Mouse (Mus musculus) MEL (cell line): ENCODE data around the gene Gm29133. TPM values are rescaled to one million over a fixed set of nuclear protein-coding genes. Genes with fewer than 3 reads are reported as not detected.

Experiments
- DNase-seq: peaks from one replicate; pipeline ENCODE4 v3.0.0; 2011; ENCODE audit warnings: low read depth, low spot score
- H3K27ac ChIP-seq: 2 replicates; pipeline ENCODE4 v1.5.1; 2012; ENCODE audit warnings: low read depth, mild to moderate bottlenecking, control low read depth, low read length, moderate library complexity; ENCODE audit not compliant: control insufficient read depth
- H3K27me3 ChIP-seq, 2 experiments: fragments of 150-350 bp in 1 of 2; sonication (generic) in 1 of 2; 2 replicates each; pipeline ENCODE4 v1.6.1; 2012; ENCODE audit warnings: low read length in 2 of 2, mild to moderate bottlenecking in 2 of 2, improper control_type of control experiment in 1 of 2, moderate library complexity in 1 of 2; ENCODE audit not compliant: insufficient read depth in 2 of 2, control insufficient read depth in 1 of 2
- H3K36me3 ChIP-seq, 2 experiments: 2 replicates each; pipeline ENCODE4 v1.6.1; 2012 to 2014; ENCODE audit warnings: low read length in 2 of 2, improper control_type of control experiment in 1 of 2, inconsistent platforms in 1 of 2, mild to moderate bottlenecking in 1 of 2; ENCODE audit not compliant: insufficient read depth in 2 of 2, control insufficient read depth in 1 of 2
- H3K4me1 ChIP-seq, 2 experiments: fragments of 150-350 bp in 1 of 2; sonication (generic) in 1 of 2; 2 replicates each; pipeline ENCODE4 v1.6.1; 2012; ENCODE audit warnings: low read length in 2 of 2, improper control_type of control experiment in 1 of 2, mild to moderate bottlenecking in 1 of 2; ENCODE audit not compliant: insufficient read depth in 2 of 2, control insufficient read depth in 1 of 2
- H3K4me3 ChIP-seq, 2 experiments: fragments of 150-350 bp in 1 of 2; sonication (generic) in 1 of 2; 2 replicates each; pipeline ENCODE4 v1.5.1; 2012; ENCODE audit warnings: low read depth in 2 of 2, low read length in 2 of 2, mild to moderate bottlenecking in 2 of 2, moderate library complexity in 2 of 2, control low read depth in 1 of 2, improper control_type of control experiment in 1 of 2; ENCODE audit not compliant: control insufficient read depth in 1 of 2, insufficient read depth in 1 of 2
- H3K79me2 ChIP-seq: 2 replicates; pipeline ENCODE4 v1.6.1; 2012; ENCODE audit warnings: mild to moderate bottlenecking, low read length, moderate library complexity; ENCODE audit not compliant: control insufficient read depth, poor library complexity, insufficient read depth
- H3K9ac ChIP-seq: 2 replicates; pipeline ENCODE4 v1.6.1; 2012; ENCODE audit warnings: low read depth, mild to moderate bottlenecking, control low read depth, low read length, moderate library complexity; ENCODE audit not compliant: control insufficient read depth, poor library complexity, severe bottlenecking
- H3K9me3 ChIP-seq: fragments of 150-350 bp; sonication (generic); replicated peaks from 2 replicates; pipeline ENCODE4 v1.6.1; 2012; ENCODE audit warnings: mild to moderate bottlenecking, low read length, improper control_type of control experiment, moderate library complexity; ENCODE audit not compliant: insufficient read depth
- E2F4 ChIP-seq: IDR thresholded peaks from 2 replicates; pipeline ENCODE4 v1.6.1; 2011; ENCODE audit warnings: low read depth, low read length, improper control_type of control experiment, borderline replicate concordance
- ETS1 ChIP-seq: IDR thresholded peaks from 2 replicates; pipeline ENCODE4 v1.6.1; 2012; ENCODE audit warnings: low read depth, mild to moderate bottlenecking, inconsistent platforms, low read length, improper control_type of control experiment, moderate library complexity
- GABPA ChIP-seq: IDR thresholded peaks from 2 replicates; pipeline ENCODE4 v1.6.1; 2012; ENCODE audit warnings: low read depth, mild to moderate bottlenecking, inconsistent platforms, low read length, improper control_type of control experiment, moderate library complexity
- JUND ChIP-seq: IDR thresholded peaks from 2 replicates; pipeline ENCODE4 v1.6.1; 2011; ENCODE audit warnings: low read depth, mild to moderate bottlenecking, improper control_type of control experiment, low read length
- KAT2A ChIP-seq: conservative IDR thresholded peaks from 2 replicates; pipeline ENCODE4 v1.6.1; 2012; ENCODE audit warnings: low read depth, low read length, improper control_type of control experiment, inconsistent platforms
- NELFE ChIP-seq: IDR thresholded peaks from 2 replicates; pipeline ENCODE4 v1.6.1; 2011; ENCODE audit warnings: low read depth, low read length, improper control_type of control experiment
- NRF1 ChIP-seq: IDR thresholded peaks from 2 replicates; pipeline ENCODE4 v1.6.1; 2014; ENCODE audit warnings: low read depth, mild to moderate bottlenecking, inconsistent platforms, low read length, improper control_type of control experiment, moderate library complexity; ENCODE audit not compliant: poor library complexity, insufficient read depth, severe bottlenecking
- RCOR1 ChIP-seq: IDR thresholded peaks from 2 replicates; pipeline ENCODE4 v1.6.1; 2012; ENCODE audit warnings: low read depth, mild to moderate bottlenecking, inconsistent platforms, low read length, improper control_type of control experiment
- SIN3A ChIP-seq: IDR thresholded peaks from 2 replicates; pipeline ENCODE4 v1.6.1; 2012; ENCODE audit warnings: low read length, improper control_type of control experiment, inconsistent platforms
- ZC3H11A ChIP-seq: IDR thresholded peaks from 2 replicates; pipeline ENCODE4 v1.6.1; 2012; ENCODE audit warnings: low read depth, mild to moderate bottlenecking, inconsistent platforms, low read length, improper control_type of control experiment
- ZKSCAN1 ChIP-seq: IDR thresholded peaks from 2 replicates; pipeline ENCODE4 v1.6.1; 2012; ENCODE audit warnings: low read depth, mild to moderate bottlenecking, inconsistent platforms, low read length, improper control_type of control experiment, moderate library complexity
- ZNF384 ChIP-seq: IDR thresholded peaks from 2 replicates; pipeline ENCODE4 v1.6.1; 2012; ENCODE audit warnings: low read depth, mild to moderate bottlenecking, inconsistent platforms, low read length, improper control_type of control experiment
- polyA plus RNA-seq, 2 experiments: library from polyadenylated mRNA; stranded (reverse) in 1 of 2; unstranded in 1 of 2; fragments of >175 nt in 1 of 2; fragments of >200 nt in 1 of 2; gene quantifications; 2 replicates each; pipeline versions ENCODE4 v1.2.1 to v1.2.4; 2012; ENCODE audit warnings: low replicate concordance in 2 of 2, low read depth in 1 of 2; ENCODE audit not compliant: insufficient read length in 2 of 2, insufficient read depth in 1 of 2, missing spikeins in 1 of 2
- total RNA-seq: library from RNA; depleted of rRNA; stranded (reverse); fragments of 300-350 nt; gene quantifications from 2 replicates; pipeline ENCODE4 v1.2.3, GENCODE M21; 2012; rRNA removed

Gm29133 gene
- total and polyA plus RNA-seq, 3 experiments, result not detected

DNA sequence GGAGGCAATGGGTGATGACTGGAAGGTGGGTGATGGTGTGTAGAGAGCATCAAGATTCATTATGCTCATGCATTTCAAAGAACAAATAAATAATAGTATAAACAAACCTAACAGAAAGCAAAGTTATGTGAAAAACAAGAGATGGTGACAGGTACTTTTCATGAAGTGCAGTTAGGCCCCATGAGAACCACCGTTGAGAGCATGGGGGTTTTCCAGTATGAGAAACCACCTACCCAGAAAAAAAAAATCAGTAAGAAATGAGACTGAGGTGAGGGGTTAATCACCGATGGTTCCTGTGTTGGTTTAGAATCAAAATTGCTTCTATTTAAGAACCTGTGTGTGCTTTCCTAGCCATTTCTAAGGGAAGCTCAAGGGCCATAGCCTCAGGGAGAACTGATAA lies 86.8 kb downstream of the Gm29133 start:
- Histone ChIP-seq H3K9me3 (no peaks in the 10 kb centered on the region), H3K4me1 (no peaks in the 10 kb centered on the region), H3K9ac (no peak overlapping the region), H3K4me3 (no peak overlapping the region), H3K27me3 (no peaks in the 10 kb centered on the region), H3K79me2 (no peaks in the 10 kb centered on the region), H3K36me3 (no peaks in the 10 kb centered on the region), H3K27ac (no peak overlapping the region)
- TF ChIP-seq SIN3A (no peak), E2F4 (no peak), JUND (no peak), NRF1 (no peak), NELFE (no peak), RCOR1 (no peak), ETS1 (no peak), ZNF384 (no peak), GABPA (no peak), KAT2A (no peak), ZC3H11A (no peak)
- no peak for DNase-seq

DNA sequence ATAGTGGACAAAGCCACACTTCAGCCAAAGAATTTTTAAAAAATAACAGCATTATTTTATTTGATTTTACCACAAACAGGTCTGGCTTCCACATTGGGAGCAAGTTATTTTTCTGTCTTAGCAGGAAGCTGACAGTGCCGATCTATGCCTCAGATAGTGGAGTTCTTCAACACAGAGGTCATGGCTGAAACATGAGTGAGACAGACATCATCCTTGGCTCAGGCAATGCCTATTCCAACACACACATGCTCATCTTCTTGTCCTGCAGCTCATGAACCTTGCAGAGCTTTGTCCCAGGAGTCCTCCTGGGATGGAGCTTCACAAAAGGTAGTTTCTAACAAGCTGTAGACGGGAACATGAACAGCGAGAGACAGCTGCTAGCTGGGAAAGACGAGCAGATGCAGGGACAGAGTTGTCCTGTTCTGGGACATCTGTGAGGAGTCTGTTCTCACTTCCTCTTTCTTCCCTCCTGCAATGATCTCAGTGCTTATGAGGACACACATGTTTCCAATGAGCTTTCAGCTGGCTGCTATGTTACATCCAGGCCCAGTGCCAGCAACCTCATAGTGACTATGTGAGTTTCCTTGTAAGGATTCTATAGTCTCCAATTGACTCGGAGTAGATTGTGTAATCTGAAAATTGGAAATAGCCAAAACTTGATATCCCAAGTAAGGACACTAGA lies 87.4 kb downstream of the Gm29133 start:
- Histone ChIP-seq H3K79me2 (no peaks in the 10 kb centered on the region), H3K4me1 (no peaks in the 10 kb centered on the region), H3K36me3 (no peaks in the 10 kb centered on the region)
- TF ChIP-seq E2F4 (no peak), ZKSCAN1 (no peak)
- TF ChIP-seq, all 39 proteins: peak for 0
- DNase-seq, result peak; percentile 24
- Histone ChIP-seq H3K9ac (no peak overlapping the region), H3K27me3 (no peaks in the 10 kb centered on the region), H3K9me3 (no peaks in the 10 kb centered on the region), H3K4me3 (no peak overlapping the region), H3K27ac (no peak overlapping the region)

Other genes with a start within 250 kb of the Gm29133 start
- 42.8 and 47.1 TPM in 2 replicates for gene Pdcd10, start 191.3 kb upstream of the Gm29133 start, total RNA-seq
- 100 to 1,000 TPM in 1 of 2 experiments, 10 to 100 TPM in 1; 41.4 to 110 TPM for gene Pdcd10, start 191.3 kb upstream of the Gm29133 start, polyA plus RNA-seq
- gene Serpini1, start 190.7 kb upstream of the Gm29133 start, total RNA-seq, result 0.08 TPM in 1 of 2 replicates, not detected in the other
- gene Serpini1, start 190.7 kb upstream of the Gm29133 start, polyA plus RNA-seq, result under 1 TPM in 1 of 2 experiments, not detected in 1; 0.13 TPM
- gene Golim4, start 208.8 kb downstream of the Gm29133 start, total RNA-seq, result 12.9 and 13.2 TPM in 2 replicates
- 10 to 100 TPM in 1 of 2 experiments, not detected in 1; 30.2 TPM for gene Golim4, start 208.8 kb downstream of the Gm29133 start, polyA plus RNA-seq